Mouse (Mus musculus): ENCODE measurements around the gene Sox21.

Sox21 gene

DNA sequence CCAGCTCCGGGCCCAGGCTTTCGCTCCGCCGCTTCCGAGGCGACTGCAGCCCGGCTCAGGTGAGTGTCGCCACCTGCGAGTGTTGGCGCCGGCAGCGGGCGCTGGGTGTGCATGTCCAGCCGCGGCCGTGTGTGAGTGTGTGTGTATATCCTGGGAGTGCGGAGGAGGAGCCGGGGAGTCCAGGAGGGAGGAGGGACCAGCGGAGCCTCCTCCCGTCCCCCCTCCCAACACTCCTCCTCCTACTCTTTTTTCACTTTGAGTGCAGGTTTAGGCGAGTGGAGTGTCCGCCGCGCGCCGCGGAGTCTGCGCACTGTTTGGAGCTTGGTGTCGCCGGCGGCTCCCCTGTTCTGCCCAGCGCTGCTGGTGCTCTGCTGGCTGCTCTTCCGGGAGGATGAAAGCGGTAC is at the start of gene Sox21:
Gene Sox21, minus strand, starts transcription at position 145 of the 404 bp plus-strand sequence.
- DNase-seq, result peak; percentile 47 to 53

DNA sequence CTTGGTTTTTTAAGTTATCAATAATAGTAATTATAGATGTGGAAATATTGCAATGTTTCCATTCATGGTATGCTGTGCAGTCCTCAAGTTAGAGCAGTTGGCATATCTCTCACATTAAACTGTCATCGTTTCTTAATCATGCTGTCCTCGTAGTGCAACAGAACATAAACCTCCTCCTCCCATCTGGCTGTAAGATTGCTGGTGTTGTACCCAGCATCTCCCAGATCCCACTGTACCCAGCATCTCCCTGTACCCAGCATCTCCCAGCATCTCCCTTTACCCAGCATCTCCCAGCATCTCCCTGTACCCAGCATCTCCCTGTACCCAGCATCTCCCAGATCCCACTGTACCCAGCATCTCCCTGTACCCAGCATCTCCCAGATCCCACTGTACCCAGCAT is 49.3 kb upstream of the Sox21 start:
- no peak for DNase-seq

DNA sequence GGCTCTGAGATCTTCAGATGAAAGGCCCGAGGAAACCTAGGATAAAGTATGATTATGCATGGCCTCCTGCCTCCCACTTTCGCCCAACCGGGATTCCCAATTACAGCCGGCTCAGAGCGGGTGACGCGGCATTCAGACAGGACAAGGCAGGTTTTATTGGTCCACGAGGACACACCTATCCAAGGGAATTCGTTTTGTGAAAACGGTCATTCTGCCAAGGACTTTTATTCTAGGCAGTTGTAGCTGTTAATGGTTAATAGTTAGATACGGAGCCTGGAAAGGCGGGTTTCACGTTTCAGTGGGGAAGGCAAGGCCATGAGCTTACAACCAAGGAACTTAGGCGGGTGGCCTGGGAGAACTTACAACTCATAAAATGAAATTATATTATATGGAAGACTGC is 46.1 kb upstream of the Sox21 start:
- no peak for DNase-seq

DNA sequence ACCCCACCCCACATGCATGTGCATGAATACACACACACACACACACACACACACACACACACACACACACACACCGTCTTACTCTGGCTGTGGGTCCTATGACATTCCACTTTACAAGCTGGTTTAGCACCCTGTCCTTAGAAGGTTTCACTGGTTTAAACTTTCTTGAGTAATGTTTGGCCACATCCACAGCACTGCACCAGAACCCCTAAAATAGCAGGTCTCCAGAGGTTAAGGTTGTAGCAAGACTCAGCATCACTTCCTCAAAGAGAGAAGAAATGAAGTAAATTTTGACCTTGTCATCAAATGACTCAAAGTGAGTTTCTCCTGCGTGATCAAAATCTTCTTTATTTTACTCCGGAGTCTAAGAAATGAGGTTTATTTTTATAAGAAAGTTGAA is 45.4 kb upstream of the Sox21 start:
- DNase-seq, result no peak

DNA sequence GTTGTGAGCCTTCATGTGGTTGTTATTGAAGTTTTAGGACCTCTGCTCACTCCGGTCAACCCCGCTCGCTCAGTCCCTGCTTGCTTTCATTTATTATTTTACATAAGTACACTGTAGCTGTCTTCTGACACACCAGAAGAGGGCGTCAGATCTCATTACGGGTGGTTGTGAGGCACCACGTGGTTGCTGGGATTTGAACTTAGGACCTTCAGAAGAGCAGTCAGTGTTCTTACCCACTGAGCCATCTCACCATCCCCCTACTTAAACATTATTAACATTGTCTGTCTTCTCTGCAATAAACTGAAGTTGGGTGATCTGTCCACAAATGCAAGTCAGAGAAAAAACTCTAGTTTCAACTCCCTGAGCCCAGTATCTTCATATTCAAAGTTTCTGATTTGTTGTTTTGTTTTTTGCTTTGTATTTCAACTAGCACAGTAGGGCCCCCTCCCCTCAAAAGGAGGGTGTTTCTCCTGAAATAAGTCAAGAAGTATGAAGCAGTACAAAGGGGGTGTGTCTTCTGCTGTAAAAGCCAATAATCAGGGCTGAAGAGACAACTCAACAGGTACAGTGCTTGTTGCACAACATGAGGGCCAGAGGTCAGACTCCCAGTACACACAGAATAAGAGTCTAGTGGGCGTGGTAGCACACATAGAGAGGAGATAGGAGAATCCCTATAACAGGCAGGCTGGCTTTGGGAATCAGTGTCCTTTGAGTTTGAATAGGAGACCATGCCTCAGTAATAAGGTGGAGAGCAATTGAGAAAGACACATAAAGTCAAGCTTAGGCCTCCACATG is 41.1 kb upstream of the Sox21 start:
- DNase-seq, result no peak

DNA sequence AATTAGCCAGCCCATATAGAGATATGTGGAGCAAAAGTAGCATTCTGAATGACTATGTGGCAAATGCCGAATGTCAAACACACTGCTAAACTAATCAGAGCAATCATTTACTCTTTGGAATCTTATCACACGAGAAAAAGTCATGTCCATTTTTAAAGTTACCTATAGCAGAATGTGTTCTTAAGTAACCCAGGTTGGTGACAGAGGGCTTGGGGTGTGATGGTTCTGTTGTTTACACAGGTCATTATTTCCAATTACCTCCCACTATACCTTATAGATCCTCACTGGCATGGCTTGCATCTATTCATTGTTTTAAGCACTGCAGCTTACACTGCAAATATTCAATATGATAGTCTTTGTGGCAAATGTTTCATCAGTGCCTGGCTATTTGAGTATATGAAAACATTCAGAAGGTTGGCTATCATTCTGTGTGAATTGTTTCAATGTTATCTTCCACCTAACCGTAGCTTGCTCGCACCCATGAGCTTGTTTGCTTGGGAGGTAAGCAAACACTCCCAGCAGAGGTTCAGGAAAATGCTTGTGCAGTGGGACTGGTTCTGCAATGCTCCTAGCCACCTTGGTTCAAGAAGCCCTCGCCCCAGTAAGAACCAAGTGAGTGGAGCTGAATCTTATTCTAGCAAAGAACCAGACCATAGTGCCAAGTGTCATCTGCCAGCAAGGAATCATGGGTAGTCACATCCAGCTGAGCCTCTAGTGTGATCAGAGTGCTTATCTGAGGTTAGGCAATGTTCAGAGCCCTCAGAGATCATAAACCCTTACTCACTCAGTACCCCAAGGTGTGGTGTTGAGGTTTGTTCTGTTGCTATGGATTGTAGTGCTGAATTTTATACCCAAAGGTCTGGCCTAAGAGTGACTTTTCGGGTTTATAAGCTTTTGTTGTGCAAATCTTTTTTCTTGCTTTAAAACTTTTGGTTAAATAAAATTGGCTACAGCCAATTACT is 36.0 kb upstream of the Sox21 start:
- no peak for DNase-seq

DNA sequence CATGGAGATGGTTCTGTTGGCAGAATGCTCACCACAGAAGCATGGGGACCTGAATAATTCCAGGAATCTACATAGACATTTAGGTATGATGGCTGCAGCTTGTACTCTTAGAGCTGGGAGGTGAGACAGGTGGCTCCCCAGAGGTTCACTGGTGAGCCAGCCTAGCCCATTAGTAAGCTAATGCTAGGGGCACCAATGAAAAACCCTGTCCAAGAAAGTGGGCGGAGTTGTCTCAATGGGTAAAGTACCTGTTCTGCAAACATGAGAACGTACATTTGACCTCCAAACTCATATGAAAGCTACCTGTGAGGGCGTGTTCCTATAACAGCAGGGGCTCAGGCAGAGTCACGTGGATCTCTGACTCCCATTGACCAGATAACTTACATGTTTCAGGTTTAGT is 32.0 kb upstream of the Sox21 start:
- DNase-seq, result no peak

DNA sequence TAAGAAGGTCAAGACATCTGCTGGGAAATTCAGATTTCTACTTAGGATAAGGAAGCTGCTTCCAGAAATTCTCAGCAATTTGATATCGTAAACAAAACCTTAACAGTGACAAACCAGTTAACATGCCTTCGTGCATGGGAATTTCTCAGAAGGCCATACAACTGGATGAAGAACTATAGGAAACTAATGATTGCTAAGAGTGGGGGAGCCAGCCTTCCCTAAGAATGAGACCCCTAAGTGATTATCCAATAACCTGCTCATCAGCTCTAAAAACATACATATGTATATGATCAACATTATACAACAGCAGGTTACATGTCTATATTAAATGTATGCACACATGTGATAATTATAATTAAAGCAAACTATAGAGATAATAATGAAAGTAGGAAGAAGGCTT is 29.8 kb upstream of the Sox21 start, which contains the start of gene Gm9376:
Gene Gm9376, plus strand, starts transcription at position 301 of the 400 bp plus-strand sequence.
- DNase-seq, result no peak

DNA sequence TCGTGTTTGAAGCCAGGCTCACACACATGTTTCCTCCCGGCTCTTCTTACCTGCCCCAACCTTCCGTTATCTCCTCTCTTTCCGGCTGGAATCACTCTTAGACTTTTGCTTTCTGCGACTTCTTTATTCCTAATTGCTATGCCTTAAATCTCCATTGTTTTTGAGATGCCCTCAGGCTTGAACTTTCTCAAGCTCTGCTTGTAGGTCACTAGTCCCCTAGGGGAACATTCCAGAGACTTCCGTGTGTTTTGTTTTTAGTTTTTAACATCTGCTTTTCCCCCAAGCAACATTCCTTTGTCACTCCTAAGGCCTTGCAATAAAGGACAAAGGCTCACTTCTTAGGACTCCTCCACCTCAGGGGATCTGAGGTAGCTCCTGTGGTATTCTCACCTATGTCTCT is 16.6 kb upstream of the Sox21 start:
- no peak for DNase-seq

DNA sequence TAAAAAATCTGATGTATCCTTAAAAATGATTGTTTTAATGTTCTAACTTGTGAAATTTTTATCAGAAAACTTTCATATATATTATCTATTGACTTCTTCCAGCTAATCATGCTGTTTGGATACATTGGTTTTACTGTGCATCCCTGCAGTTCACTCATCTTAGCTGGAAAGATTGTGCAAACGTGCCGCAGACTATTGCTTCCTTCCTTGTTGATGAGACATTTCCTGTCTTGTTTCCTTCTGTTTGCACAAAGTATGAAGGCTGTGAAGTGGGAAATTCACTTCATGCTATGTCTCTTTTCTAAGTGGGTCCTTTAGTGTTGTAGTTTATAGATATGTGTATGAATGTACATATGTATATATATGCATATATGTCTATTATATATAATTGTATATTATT is 4.6 kb upstream of the Sox21 start:
- no peak for DNase-seq

DNA sequence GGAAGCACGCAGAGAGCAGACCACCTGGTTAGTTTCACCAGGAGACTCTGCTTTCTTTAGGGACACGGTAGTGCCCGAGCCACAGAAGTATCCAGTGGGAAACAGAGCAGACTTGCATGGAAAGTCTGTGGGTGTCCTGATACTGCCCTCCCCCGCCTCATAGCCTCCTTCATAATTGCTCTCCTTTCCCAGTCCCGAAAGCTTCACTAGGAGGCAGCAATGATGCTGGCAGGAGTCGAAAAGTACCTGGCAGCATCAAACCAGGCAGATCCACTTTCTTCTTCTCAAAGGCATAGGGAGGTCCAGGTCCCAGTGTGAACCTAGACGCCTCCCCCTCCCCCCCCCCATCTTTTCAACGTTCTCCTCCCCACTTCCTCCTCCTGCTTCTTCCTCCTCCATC is 2.5 kb upstream of the Sox21 start:
- peak in 1 of 2 experiments; percentile 12 for DNase-seq

DNA sequence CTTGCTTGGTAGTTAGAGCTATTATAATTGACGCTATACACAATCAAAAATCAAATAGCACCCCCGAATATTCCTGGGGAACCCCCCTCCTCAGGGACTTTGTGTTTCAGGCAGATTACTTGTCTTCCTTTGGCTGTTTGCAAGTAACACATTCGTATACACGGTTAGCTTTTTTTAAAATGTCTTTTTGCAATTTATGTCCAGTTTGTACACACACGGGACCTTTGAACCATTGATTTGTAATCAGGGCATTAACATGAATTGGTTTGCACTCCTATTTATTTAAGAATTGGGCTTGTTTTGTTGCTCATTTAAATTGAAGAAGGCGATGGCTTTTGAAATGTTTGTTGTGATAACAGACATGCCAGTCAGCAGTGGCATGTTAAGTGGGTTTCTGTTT is 956 bp upstream of the Sox21 start:
- DNase-seq, result peak in 1 of 2 experiments; percentile 12

DNA sequence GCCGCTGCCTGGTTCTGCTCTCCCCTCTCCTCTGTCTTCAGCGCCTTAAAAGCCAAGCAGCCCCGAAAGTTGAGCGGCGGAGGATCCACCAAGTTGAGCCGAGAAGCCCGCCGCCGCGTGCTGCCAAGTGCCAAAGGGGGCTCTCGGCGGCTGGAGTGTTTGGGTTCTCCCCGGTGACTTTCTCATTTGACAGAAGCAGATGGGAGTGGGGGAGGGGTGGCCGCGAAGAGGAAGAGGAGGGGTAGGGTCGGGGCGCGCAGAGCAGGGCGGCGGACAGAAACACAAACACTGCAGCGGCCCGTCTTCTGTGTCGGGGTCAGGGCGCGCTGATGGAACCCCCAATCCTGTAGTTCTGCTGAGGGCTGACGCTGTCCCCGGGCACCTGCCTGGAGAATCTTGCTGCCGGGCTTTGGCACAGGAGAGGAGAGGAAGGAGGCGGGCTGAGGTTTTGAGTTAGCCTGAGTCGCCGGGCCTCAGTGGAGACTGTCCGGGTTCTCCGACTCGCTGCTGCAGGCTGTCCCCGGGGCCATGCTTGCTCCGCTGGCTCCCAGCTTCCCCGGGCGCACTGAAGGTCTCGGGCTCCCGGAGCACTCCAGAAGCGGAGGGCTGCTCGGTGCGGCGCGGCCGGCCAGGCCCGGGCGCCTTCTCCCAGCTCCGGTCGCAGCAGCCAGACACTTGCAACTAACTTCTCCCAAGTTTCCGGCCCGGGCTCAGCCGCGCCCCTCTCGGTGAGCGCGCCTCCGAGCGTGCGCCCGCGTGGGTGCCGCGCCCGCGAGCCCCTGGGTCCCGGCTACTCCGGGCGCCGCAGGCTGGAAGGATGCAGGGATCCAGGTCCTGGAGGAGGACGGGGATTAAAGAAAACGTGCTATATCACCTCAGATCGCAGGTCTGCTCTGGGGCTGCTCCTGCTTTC is 601 bp downstream of the Sox21 start:
- DNase-seq, result peak; percentile 55 to 70

DNA sequence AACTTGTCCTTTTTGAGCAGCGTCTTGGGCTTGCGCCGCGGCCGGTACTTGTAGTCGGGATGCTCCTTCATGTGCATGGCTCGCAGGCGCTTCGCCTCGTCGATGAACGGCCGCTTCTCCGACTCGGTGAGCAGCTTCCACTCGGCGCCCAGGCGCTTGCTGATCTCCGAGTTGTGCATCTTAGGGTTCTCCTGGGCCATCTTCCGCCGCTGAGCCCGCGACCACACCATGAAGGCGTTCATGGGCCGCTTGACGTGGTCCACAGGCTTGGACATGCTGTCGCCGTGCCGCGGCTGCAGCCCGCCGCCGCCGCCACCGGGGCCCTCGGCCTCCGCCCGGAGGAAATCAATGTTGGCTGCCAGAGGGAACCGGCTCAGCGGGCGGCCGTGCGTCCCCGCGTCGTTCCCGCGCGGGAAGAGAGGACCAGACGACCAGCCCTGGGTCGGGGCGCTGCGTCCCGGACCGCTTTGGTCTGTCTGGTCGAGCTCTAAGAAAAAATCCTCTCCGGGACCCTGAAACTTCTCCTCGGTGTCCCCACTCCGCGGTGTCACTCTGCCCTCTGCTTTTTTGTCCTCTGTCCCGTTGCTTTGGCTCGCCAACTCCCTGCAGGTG is 1.4 kb downstream of the Sox21 start:
- peak; percentile 38 to 57 for DNase-seq

DNA sequence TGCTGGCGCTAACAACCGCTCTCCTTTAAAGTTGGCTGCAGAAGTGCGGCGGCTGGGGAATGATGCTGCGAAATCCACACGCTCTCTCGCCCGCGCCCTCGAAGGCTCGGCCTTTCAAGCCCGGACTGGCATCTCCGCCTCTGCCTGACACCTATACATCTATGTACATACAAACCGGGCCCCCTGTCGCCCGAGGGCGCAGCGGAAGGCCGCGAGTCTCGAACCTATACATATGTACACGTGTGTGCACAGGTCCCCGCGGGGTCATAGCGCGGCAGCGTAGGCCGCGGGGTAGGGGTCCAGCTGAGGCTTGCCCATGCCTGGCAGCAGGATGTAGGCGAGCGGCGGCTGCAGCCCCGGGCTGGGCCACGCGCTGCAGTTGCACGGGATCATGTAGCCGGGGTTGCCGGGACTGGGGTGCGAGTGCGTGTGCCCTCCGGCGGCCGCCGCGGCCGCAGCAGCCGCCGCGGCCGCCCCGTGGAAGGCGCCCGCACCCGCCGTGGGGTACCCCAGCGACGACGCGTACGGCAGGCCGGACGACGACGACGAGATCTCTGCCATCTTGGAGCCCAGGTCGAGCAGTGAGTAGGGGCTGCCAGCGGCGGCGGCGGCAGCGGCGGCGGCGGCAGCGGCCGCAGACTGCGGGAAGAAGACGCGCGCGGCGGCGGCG is 2.2 kb downstream of the Sox21 start:
- peak; percentile 36 to 42 for DNase-seq

DNA sequence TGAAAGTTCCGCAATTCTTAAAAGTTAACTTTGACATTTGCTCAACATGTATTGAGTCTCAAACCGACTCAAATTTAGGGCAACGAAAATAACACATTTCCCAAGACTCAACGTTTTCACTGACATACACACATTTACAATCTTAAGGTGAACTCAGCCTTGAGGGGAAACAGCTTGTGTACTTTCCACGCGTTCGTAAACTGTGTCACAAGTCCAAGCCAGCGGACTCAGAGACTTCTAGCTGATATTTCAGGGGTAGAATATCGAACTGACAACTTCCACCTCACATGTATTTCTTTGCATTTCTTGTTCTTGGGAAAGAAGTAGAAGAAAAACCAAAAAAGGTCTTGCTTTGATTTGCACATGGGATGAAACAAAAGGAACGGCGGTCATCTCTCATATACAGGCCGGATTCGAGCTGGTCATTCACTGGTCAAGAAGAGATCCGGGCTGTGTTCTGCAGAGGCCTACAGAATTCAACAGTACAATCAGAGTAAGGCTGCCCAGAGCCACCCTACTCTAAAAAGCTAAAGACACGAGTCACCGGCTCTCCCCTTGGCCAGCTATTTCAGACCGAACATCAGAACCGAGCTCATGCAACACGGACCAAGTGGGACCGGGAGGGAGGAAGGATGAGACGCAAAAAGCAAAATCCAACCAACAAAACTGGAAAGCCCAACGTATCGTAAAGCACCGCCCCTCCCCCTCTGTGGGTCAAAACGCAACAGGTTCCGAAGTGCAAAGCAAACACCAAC is 2.9 kb downstream of the Sox21 start:
- peak in 1 of 2 experiments; percentile 28 for DNase-seq

DNA sequence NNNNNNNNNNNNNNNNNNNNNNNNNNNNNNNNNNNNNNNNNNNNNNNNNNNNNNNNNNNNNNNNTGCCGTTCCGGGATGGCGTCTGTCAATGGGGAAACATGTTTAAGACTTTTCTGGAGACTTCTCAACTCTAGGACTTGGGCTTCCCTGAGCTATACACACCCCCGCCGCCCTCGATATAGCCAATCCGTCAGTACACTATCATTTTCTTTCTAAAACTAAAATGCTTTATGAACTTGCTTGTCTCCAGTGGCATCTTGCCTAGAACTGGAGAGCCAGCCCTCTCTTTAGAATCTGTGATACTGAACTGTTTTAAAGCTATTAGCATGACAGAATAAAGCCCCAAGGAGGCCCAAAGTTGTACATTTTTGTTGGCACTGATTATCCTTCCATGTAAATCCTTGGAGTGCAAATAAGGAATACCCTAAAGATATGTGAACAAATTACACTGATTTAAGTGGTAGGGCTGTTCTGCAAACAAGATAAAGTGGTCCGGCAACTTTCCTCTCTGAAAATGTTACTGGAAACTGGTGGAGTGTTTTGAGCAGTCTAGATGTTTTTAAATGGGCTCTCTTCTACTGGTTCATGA is 4.4 kb downstream of the Sox21 start:
- peak in 1 of 2 experiments; percentile 35 for DNase-seq

DNA sequence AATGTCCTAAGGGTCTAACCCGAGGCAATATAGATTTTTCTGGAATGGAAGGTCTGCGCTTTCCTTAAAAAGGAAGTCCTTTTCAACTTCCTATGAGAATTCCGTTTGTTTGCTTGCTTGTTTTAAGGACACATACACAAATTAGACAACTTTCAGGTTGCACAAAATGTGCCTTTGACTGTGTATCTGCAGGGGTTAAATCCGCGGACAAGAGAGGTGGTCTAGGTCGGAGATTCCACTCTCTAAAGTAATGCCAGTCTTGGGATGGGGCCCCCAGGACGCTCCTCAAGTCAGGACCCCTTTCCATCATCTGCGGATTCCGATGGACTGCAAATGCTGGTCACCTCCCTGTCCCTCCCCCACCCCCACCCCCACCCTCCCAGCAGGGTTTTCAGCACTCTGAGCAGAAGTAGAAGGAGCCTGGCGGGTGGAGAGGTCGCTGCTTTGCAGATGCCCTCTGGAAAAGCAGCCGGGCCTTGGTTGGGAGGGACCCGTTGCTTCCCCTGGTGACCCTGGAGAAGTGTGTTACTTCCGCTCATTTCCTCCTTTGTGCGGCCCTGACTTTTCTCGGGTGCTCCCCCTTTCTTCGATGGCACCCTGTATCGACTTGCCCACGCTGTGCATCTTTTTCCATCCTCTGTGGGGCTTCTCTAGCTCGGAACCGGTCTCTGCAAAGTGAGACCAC is 10.2 kb downstream of the Sox21 start:
- DNase-seq, result peak in 1 of 2 experiments; percentile 11

DNA sequence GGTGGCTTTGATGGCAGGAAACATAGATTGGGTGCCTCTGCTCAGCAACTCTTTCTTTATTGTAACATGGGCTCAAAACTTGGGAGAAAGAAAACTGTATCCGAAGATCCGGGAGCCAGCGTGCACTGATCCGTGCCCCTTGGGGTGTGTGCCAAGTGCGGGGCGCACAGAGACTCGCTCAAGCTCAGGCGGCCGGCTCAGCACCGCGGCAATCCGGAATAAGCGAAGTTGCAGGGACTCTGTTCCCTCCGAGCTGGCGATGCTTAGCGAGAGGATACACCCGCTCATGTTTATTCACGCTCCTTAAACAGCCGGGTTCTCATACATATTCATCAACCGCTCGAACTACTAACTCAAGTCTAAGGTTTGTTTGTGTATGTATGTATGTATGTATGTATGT is 10.9 kb downstream of the Sox21 start:
- DNase-seq, result peak; percentile 37 to 57

All from cerebellum, postnatal 10 days (tissue).